Mouse (Mus musculus) adrenal gland, postnatal 14 days (tissue): Measurements from ENCODE around the gene Pdlim7. TPM values are rescaled to one million over a fixed set of nuclear protein-coding genes. Genes with fewer than 3 reads are reported as not detected.

Experiments
- DNase-seq: peaks from one replicate; pipeline ENCODE4 v3.0.0; 2021; ENCODE audit warnings: mixed read lengths
- long read RNA-seq, 2 experiments: library from polyadenylated mRNA; stranded (forward); transcript quantifications; one replicate each; pipeline ENCODE4 v2.0.0; 2021
- total RNA-seq: library from RNA; stranded (reverse); gene quantifications from 2 replicates; pipeline ENCODE4 v1.2.3, GENCODE M21; 2021

Gene Pdlim7
- total RNA-seq, result 23.8 and 26.7 TPM in 2 replicates
- long read RNA-seq, experiment 1, transcript Pdlim7-201 (13 exons, 1,697 nt), result major isoform, 12 of 23 reads
- long read RNA-seq, experiment 1, partial matches to known transcripts, result 4 of 23 reads
- long read RNA-seq, experiment 1, other reads (novel, unspliced or antisense), result 4 of 23 reads
- long read RNA-seq, experiment 2, transcript Pdlim7-203 (8 exons, 1,006 nt), result minor isoform, 5 of 24 reads
- long read RNA-seq, experiment 2, transcript Pdlim7-201 (13 exons, 1,697 nt), result major isoform, 14 of 24 reads
- long read RNA-seq, experiment 2, partial matches to known transcripts, result 1 of 24 reads
- long read RNA-seq, experiment 2, other reads (novel, unspliced or antisense), result 4 of 24 reads

GRCm38 (mm10) chr13:55513111-55513748 is at the start of gene Pdlim7:
TSS of gene Pdlim7 (minus strand) at chr13:55513676.
- peak; percentile 93 for DNase-seq

- DNase-seq, result no peak
Observed at GRCm38 (mm10) chr13:55557499-55557898, 44.0 kb upstream of the Pdlim7 start.

- DNase-seq, result no peak
Observed at GRCm38 (mm10) chr13:55555921-55556320, 42.4 kb upstream of the Pdlim7 start.

GRCm38 (mm10) chr13:55549061-55549460 is 35.6 kb upstream of the Pdlim7 start:
- peak; percentile 48 for DNase-seq

- DNase-seq, result peak; percentile 71
Observed at GRCm38 (mm10) chr13:55548426-55548825, 35.0 kb upstream of the Pdlim7 start.

- DNase-seq, result no peak
Observed at GRCm38 (mm10) chr13:55547916-55548315, 34.4 kb upstream of the Pdlim7 start.

GRCm38 (mm10) chr13:55544792-55545191 is 31.3 kb upstream of the Pdlim7 start:
- no peak for DNase-seq

- DNase-seq, result no peak
Observed at GRCm38 (mm10) chr13:55543447-55543846, 30.0 kb upstream of the Pdlim7 start.

GRCm38 (mm10) chr13:55542891-55543290 is 29.4 kb upstream of the Pdlim7 start:
- DNase-seq, result no peak

- peak; percentile 43 for DNase-seq
Observed at GRCm38 (mm10) chr13:55540933-55541332, 27.5 kb upstream of the Pdlim7 start.

- peak; percentile 98 for DNase-seq
Observed at GRCm38 (mm10) chr13:55536194-55537175, 23.0 kb upstream of the Pdlim7 start, which contains the start of gene Ddx41. TSS of gene Ddx41 (minus strand) at chr13:55536658.

- DNase-seq, result no peak
Observed at GRCm38 (mm10) chr13:55535796-55536193, 22.3 kb upstream of the Pdlim7 start.

- DNase-seq, result no peak
Observed at GRCm38 (mm10) chr13:55535191-55535590, 21.7 kb upstream of the Pdlim7 start.

- DNase-seq, result peak; percentile 53
Observed at GRCm38 (mm10) chr13:55529198-55529915, 15.9 kb upstream of the Pdlim7 start, which contains the start of gene Dok3. TSS of gene Dok3 (minus strand) at chr13:55529296.

GRCm38 (mm10) chr13:55527834-55528772 is 14.6 kb upstream of the Pdlim7 start:
- no peak for DNase-seq

GRCm38 (mm10) chr13:55527212-55527611 is 13.7 kb upstream of the Pdlim7 start:
- DNase-seq, result no peak

- DNase-seq, result no peak
Observed at GRCm38 (mm10) chr13:55525733-55526553, 12.5 kb upstream of the Pdlim7 start.

GRCm38 (mm10) chr13:55523951-55524600 is 10.6 kb upstream of the Pdlim7 start:
- no peak for DNase-seq

- peak; percentile 79 for DNase-seq
Observed at GRCm38 (mm10) chr13:55523278-55523677, 9.8 kb upstream of the Pdlim7 start.
